Mouse (Mus musculus) forebrain, embryonic 11.5 days (tissue): ENCODE measurements at regions not wholly inside any gene's neighbourhood (a gene's known extent, or its start where the extent isn't known, plus 50 kb on each side); places are given as distances from the start of the nearest gene placed in this dataset.

Experiments used
- ATAC-seq: fragments of 200-750 bp; cut with Nextera tagmentation; replicated peaks from 2 replicates; pipeline ENCODE4 v1.8.0; 2017; ENCODE audit warnings: moderate TSS enrichment; ENCODE audit not compliant: low FRiP score
- DNase-seq: peaks from one replicate; pipeline ENCODE4 v3.0.0-alpha.2; 2017; ENCODE audit warnings: low spot score
- H3K27ac ChIP-seq: fragments of 300-500 bp; sonication (generic); 2 replicates; pipeline ENCODE4 v1.5.1; 2014; ENCODE audit warnings: low read depth, low read length
- H3K27me3 ChIP-seq: fragments of 300-500 bp; sonication (generic); 2 replicates; pipeline ENCODE4 v1.6.1; 2014; ENCODE audit warnings: mild to moderate bottlenecking, low read length, mixed read lengths; ENCODE audit not compliant: control insufficient read depth, insufficient read depth
- H3K36me3 ChIP-seq: fragments of 300-500 bp; sonication (generic); 2 replicates; pipeline ENCODE4 v1.6.1; 2014; ENCODE audit warnings: mild to moderate bottlenecking, low read length, moderate library complexity, mixed read lengths; ENCODE audit not compliant: control insufficient read depth, insufficient read depth
- H3K4me1 ChIP-seq: fragments of 300-500 bp; sonication (generic); replicated peaks from 2 replicates; pipeline ENCODE4 v1.6.1; 2014; ENCODE audit warnings: low read length, mixed read lengths; ENCODE audit not compliant: control insufficient read depth, insufficient read depth
- H3K4me2 ChIP-seq: fragments of 300-500 bp; sonication (generic); 2 replicates; pipeline ENCODE4 v1.6.1; 2014; ENCODE audit warnings: low read depth, mild to moderate bottlenecking, low read length, moderate library complexity, mixed read lengths; ENCODE audit not compliant: severe bottlenecking
- H3K4me3 ChIP-seq: fragments of 300-500 bp; sonication (generic); 2 replicates; pipeline ENCODE4 v1.5.1; 2014; ENCODE audit warnings: low read depth, low read length
- H3K9ac ChIP-seq: fragments of 300-500 bp; sonication (generic); 2 replicates; pipeline ENCODE4 v1.6.1; 2014; ENCODE audit warnings: low read length
- H3K9me3 ChIP-seq: fragments of 300-500 bp; sonication (generic); 2 replicates; pipeline ENCODE4 v1.6.1; 2016; ENCODE audit warnings: low read length, mixed read lengths; ENCODE audit not compliant: control insufficient read depth
- WGBS: fragments of 180-500 bp; shearing (Covaris S2); extraction: QIAGEN DNeasy Blood & Tissue Kit; methylation state at CpG from one replicate; pipeline ENCODE4 v1.1.7; 2014; 5-methylcytosine and 5-hydroxymethylcytosine counted together

DNA sequence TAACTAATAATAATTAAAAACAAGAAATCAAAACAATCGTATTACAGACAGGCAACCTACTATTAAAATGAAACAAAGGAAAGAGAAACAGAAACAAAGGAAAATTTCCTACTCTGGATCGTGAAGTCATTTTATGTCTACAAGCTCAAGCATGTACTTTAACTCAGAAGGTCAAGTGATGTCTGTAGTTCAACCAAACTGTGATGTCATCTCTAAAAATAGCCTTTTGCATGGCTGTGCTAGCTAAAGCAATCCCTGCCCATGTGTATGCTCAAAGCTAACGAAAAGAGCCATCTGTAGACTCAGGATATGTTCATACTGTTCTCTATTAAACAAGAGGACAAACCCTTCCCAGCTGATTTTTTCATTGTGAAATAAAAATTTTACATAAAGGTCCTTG lies 500.7 kb downstream of the Nr2f2 start:
- H3K9ac ChIP-seq = no peak overlapping the region
- H3K36me3 ChIP-seq = no peaks in the 10 kb centered on the region
- 91% methylated on average over 3 of the region's 3 CpGs for WGBS
- no peak overlapping the region for H3K4me3 ChIP-seq
- H3K4me2 ChIP-seq = no peak overlapping the region
- H3K27me3 ChIP-seq = no peaks in the 10 kb centered on the region
- H3K27ac ChIP-seq = no peak overlapping the region
- no peaks in the 10 kb centered on the region for H3K4me1 ChIP-seq
- no peaks in the 10 kb centered on the region for H3K9me3 ChIP-seq
- ATAC-seq = no peak
- no peak for DNase-seq

DNA sequence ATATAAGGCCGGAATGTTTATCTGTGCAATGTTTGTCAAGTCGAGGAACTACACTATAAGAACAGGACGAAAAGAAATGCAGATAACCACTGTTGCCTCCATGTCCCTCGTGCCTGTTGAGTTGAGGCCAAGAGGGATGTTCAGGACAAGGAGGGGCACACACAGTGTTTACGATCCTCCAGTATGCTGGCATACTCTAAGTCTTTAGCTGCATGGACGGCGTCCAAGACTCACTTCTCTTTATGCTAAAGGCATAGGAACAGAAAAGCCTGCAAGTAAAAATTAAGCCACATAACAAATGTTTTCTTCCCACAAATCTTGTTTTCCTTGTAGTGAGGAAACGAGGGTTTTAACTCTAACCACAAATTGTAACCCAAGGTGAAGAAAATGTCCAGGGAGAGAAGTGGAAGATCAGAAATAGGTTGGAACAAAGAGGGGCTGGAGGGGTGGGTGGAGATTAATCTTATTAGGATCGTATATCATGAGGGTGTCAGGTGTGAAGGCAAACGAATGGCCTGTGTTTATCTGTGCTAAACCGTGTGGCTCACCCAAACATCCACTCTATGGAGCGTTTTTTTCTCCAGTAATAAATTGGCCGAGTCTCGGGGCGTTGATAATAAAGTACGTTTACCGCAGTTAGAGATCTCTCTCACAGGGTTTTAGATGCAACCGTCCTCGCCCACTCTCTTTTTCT lies 521.8 kb downstream of the Nr2f2 start:
- Histone ChIP-seq H3K9me3 (no peaks in the 10 kb centered on the region), H3K27ac (no peak overlapping the region), H3K9ac (no peak overlapping the region), H3K4me3 (no peak overlapping the region), H3K36me3 (no peaks in the 10 kb centered on the region), H3K4me2 (no peak overlapping the region), H3K4me1 (no peaks in the 10 kb centered on the region), H3K27me3 (no peaks in the 10 kb centered on the region)
- ATAC-seq (no peak), DNase-seq (no peak)
- WGBS = 83% methylated on average over 19 of the region's 19 CpGs

DNA sequence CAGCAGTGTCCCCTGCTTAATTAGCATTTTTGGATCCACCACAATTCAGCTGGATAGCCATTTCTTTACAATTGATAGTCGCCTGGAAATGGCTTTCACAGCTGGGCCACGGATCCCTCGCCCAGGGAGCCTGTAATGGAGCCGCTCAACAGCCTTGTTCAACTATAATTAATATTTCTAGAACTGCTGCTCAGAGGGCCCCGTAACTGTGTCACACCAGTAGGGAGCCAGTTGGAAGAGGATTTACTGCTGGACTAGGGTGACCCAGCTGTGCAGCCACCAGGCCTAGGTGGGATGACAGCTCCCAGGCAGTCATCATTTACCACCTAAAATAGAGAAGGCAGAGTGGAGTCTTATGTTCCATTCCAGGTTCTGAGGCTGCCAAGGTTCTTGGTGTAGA lies 529.2 kb downstream of the Nr2f2 start:
- Histone ChIP-seq H3K9me3 (no peaks in the 10 kb centered on the region), H3K4me3 (no peak overlapping the region), H3K4me2 (no peak overlapping the region), H3K36me3 (no peaks in the 10 kb centered on the region), H3K4me1 (no peaks in the 10 kb centered on the region), H3K27ac (no peak overlapping the region), H3K27me3 (no peaks in the 10 kb centered on the region), H3K9ac (no peak overlapping the region)
- DNase-seq = no peak
- 82% methylated on average over 5 of the region's 5 CpGs for WGBS
- ATAC-seq = no peak

DNA sequence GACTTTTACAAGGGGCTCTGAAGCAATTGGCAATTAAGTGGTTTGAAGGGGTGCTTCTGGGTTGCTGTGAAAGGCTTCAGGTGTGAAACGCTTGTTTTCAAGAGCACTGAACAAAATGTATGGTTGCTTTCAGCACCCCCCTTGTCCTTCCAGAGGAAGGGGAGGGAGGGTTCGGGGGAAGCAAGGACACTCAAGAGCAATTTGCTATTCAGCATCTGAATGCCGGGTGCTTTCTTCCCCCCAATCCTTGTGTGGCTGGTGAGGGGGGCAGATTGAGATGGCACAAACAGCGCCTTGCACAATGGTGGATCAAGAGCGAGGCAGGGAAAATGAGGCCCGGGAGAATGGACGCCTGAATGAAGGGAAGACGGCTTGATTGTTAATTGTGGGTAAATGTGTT lies 539.3 kb downstream of the Nr2f2 start:
- Histone ChIP-seq H3K4me2 (no peak overlapping the region), H3K9me3 (no peaks in the 10 kb centered on the region), H3K27ac (no peak overlapping the region), H3K36me3 (no peaks in the 10 kb centered on the region), H3K4me1 (no peaks in the 10 kb centered on the region), H3K27me3 (no peaks in the 10 kb centered on the region), H3K9ac (no peak overlapping the region), H3K4me3 (no peak overlapping the region)
- 11% methylated on average over 8 of the region's 8 CpGs for WGBS
- ATAC-seq (peak; percentile 75), DNase-seq (peak; percentile 54)

DNA sequence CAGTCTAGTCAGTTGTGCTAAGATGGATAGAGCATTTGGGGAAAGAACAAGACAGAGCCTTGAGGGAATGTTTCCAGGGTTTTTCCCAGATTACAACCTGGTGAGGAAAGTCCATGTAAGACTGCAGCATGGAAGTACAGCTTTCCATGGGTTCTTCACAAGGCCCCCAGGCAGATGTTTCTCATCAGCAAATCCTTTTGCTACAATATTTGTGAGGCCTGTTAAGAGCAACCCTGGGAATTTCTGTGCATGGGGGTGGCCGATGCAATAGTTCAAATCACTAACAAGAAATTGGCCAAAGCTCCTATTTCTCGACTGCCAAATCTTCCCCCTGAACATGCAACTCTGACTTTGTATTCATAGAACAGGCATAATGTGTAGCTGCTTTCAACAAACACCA lies 546.0 kb downstream of the Nr2f2 start:
- Histone ChIP-seq H3K27ac (no peak overlapping the region), H3K27me3 (0 out of 2 replicates have a peak, but pooled peaks cover 1% of the 10 kb centered on the region), H3K4me2 (no peak overlapping the region), H3K9ac (no peak overlapping the region), H3K4me1 (no peaks in the 10 kb centered on the region), H3K4me3 (no peak overlapping the region), H3K36me3 (no peaks in the 10 kb centered on the region), H3K9me3 (no peaks in the 10 kb centered on the region)
- no peak for DNase-seq
- ATAC-seq = no peak
- 81% methylated on average over 2 of the region's 2 CpGs for WGBS

DNA sequence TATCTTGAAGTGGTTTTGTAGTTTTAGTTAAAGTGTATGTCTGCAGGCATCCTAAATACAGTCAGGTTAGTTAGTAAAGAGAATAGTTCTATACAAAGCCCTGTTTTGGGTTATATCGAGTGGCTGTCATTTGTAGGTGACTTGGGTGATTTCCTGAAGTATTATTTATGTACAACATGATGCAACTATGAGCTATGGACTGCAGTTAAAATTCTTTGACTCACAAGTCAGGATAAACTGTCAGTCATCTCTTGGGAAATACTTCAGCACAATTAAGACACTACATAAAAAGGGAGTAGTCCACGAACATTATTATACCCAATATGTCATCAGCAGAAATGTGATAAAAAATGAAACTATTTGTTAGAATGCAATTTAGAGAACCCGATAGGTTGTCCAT lies 554.2 kb downstream of the Nr2f2 start:
- ATAC-seq (no peak), DNase-seq (no peak)
- Histone ChIP-seq H3K4me3 (no peak overlapping the region), H3K36me3 (no peaks in the 10 kb centered on the region), H3K9ac (no peak overlapping the region), H3K4me1 (no peaks in the 10 kb centered on the region), H3K27ac (no peak overlapping the region), H3K27me3 (0 out of 2 replicates have a peak, but pooled peaks cover 2% of the 10 kb centered on the region), H3K4me2 (no peak overlapping the region), H3K9me3 (no peaks in the 10 kb centered on the region)
- 66% methylated on average over 3 of the region's 3 CpGs for WGBS

DNA sequence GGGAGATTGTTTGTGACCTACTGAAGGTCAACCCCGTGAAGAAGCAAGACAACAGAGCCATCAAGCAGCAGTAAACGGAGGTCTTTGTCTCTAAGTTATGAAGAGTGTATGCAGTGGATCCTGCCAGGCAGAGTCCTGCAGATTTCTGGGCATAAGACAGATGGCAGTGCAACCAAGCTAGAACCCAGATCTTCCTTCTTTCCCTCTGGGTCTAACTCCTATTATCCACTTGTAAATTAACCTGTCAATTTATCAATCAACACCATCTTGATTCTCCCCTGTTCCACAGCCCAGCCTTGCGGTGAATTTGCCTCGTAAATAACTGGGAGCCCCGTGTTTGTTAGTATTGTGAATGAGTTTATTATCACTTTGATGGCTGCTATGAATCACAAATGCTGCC lies 555.7 kb downstream of the Nr2f2 start:
- Histone ChIP-seq H3K9ac (no peak overlapping the region), H3K27ac (no peak overlapping the region), H3K4me1 (no peaks in the 10 kb centered on the region), H3K9me3 (no peaks in the 10 kb centered on the region), H3K4me3 (no peak overlapping the region), H3K4me2 (no peak overlapping the region), H3K27me3 (0 out of 2 replicates have a peak, but pooled peaks cover 2% of the 10 kb centered on the region), H3K36me3 (no peaks in the 10 kb centered on the region)
- DNase-seq (no peak), ATAC-seq (peak; percentile 76)
- WGBS = 22% methylated on average over 5 of the region's 5 CpGs

DNA sequence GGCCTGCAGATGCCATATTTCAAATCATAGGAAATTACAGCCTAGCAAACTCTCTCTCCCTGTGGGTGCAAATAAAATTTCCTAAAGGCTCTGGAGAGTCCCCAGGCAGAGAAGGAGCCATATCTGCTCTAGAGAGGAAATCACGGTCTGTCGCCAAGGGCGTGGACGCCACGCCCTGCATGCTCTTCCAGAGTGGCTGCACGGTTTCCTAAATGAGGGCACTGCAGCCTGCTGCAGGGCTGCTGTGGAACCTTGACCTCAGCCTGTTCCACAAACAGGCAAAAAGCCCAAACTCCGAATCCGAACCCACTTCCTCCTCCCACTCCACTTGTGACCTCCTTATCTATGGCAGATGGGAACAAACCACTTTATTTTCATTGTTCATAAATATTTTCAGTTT lies 559.3 kb downstream of the Nr2f2 start:
- Histone ChIP-seq H3K27ac (no peak overlapping the region), H3K4me2 (no peak overlapping the region)
- ATAC-seq = no peak

DNA sequence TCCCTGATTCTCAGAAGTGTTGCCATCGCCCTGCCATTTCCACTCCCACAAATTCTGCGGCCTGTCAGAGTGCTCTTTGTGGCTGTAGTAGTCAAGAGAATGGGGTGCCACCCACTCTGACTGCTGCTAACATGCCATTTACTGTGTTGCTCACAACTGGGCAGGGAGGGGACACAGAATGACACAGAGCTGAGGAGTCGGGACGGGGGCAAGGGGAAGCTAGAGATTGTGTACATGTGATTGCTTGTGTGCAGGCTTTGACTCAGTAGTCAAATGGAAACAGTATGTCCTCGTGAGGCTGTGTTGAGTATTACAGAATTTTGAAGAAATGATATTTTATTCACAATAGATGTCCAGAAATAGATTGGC lies 595.6 kb downstream of the Nr2f2 start:
- H3K27ac ChIP-seq = no peak overlapping the region
- DNase-seq (no peak), ATAC-seq (no peak)
- H3K9ac ChIP-seq = no peak overlapping the region
- 79% methylated on average over 5 of the region's 5 CpGs for WGBS
- no peak overlapping the region for H3K4me3 ChIP-seq
- H3K9me3 ChIP-seq = no peaks in the 10 kb centered on the region
- H3K27me3 ChIP-seq = no peaks in the 10 kb centered on the region
- H3K4me1 ChIP-seq = no peaks in the 10 kb centered on the region
- no peak overlapping the region for H3K4me2 ChIP-seq
- no peaks in the 10 kb centered on the region for H3K36me3 ChIP-seq

More for the DNA sequence above, 559.3 kb downstream of the Nr2f2 start:
- Histone ChIP-seq H3K36me3 (no peaks in the 10 kb centered on the region), H3K9ac (peak overlapping the region; percentile 20; the same call in 1 of the 2 replicates), H3K27me3 (no peaks in the 10 kb centered on the region), H3K9me3 (no peaks in the 10 kb centered on the region), H3K4me1 (no peaks in the 10 kb centered on the region), H3K4me3 (no peak overlapping the region)
- no peak for DNase-seq
- WGBS = 60% methylated on average over 8 of the region's 8 CpGs
